Mouse (Mus musculus): ENCODE measurements around the gene Tom1l1. TPM values are rescaled to one million over a fixed set of nuclear protein-coding genes. Genes with fewer than 3 reads are reported as not detected.

Gene Tom1l1
- polyA plus RNA-seq (2014; fragmentation: Illumina TruSeq; extraction: RNeasy Lipid Tissue Mini Kit (QIAGEN cat#74804); ENCODE audit: low read depth, low replicate concordance), result 142 TPM

DNA sequence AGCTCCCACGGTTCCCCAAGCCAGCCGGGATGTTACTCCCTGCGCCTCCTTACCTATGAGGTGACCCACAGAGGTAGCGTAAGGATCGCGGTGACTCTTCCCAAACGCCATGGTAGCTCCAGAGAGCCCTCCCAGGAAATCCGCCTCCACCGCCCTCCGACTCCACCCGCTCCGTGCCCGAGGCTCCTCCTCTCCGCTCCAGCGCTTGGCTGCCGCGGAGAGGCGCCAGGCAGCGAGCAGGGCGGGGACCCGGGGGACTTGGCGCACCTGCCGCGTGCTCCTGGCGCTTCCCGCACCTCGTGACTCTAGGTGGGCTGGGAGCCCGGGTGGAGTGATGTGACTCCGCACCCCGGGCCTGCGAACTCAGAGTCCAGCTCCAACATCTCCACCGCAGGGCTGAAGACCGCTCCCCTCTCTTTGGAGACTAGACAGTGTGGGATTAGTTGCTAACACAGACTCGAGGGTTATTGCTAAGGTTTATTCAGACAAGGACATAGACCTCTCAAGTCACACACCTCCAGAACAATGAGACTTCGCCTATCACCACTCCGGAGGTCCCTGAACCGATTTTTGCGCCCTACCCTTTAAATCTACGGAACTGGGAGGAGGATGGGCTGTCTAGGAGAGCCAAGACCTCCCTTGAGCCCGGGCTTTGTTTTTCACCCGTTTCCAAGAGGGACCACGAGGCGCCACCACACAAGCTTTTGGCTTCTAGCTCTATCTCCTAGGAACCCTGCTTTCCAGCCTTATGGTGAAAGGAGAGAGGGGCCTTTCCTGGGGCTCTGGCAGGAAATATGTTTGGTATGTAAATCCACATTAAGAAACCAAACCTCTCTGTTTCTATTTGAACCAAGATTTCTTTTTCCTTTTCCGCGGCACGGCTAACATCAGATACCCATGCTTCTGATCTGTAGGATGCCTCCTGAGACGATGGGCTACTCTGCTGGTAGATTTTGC lies at the start of gene Tom1l1:
Gene Tom1l1 (minus strand): TSS at position 907 of the 957 bp plus-strand sequence.

DNA sequence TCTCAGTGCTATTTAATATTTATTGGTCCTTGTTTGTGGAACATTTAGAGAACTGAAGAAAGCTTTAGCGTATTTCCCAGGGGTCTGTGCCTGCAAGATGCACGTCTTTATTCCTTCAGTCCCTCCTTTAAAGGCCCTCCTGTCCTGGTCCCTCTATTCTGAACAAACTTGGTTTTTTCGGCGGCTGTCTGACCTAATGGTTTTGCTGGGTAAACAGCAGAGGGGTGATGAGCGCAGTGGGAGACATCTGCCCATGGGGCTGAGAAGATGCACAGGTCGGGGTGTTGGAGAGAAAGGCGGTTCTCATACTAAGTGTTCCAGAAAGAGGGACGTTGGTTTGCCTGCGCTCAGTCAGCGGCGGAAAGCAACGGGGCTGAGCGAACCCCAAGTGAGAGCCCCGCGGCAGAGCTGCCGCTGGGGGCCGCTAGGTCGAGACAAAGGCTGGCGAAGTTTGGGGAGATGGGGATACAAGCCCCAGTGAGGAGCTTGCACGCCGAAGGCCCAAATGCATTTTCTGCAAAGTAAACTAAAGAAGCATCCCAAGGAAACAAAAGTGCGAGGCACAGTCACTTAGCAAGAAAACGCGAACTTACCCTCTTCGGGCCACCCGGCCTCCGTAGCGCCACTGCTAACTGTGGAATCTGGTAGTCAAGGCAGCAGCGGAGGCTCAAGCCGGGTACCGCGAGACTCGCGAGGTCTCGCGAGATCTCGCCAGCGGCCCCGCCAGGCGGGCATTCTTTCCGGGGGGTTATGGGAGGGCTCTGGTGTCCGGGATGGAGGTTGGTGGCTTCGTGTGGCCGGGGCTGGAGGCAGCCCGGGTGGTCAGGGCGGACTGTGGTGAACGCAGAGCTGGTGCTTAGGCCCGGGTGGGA lies 50.5 kb downstream of the Tom1l1 start, which contains the start of the genes Stxbp4 and Cox11:
Gene Stxbp4 (minus strand): TSS at position 645 of the 872 bp plus-strand sequence.
Gene Cox11 (plus strand): TSS at position 734 of the 872 bp plus-strand sequence.

Other genes with a start within 250 kb of the Tom1l1 start
- gene Stxbp4, start 50.3 kb downstream of the Tom1l1 start, polyA plus RNA-seq (2014; fragmentation: Illumina TruSeq; extraction: RNeasy Lipid Tissue Mini Kit (QIAGEN cat#74804); ENCODE audit: low read depth, low replicate concordance), result 21.5 TPM
- gene Cox11, start 50.2 kb downstream of the Tom1l1 start, polyA plus RNA-seq (2014; fragmentation: Illumina TruSeq; extraction: RNeasy Lipid Tissue Mini Kit (QIAGEN cat#74804); ENCODE audit: low read depth, low replicate concordance), result 50.2 TPM

Data from adrenal gland, adult 10 weeks (tissue).